Mouse (Mus musculus) E14TG2a.4 (cell line): ENCODE measurements around the gene Mtor.

ENCODE experiments used
- H3K27me3 ChIP-seq: 2 replicates; pipeline ENCODE4 v1.6.1; 2014; ENCODE audit warnings: low read length, control low read depth; ENCODE audit not compliant: insufficient read depth
- H3K36me3 ChIP-seq: 2 replicates; pipeline ENCODE4 v1.6.1; 2014; ENCODE audit warnings: low read length, control low read depth; ENCODE audit not compliant: insufficient read depth
- H3K4me1 ChIP-seq: replicated peaks from 2 replicates; pipeline ENCODE4 v1.6.1; 2014; ENCODE audit warnings: low read depth, low read length, control low read depth
- H3K4me3 ChIP-seq: replicated peaks from 2 replicates; pipeline ENCODE4 v1.5.1; 2014; ENCODE audit warnings: mild to moderate bottlenecking, low read length
- H3K9me3 ChIP-seq: 2 replicates; pipeline ENCODE4 v1.6.1; 2014; ENCODE audit warnings: low read length, control low read depth
- CTCF ChIP-seq: conservative IDR thresholded peaks from 2 replicates; pipeline ENCODE4 v1.5.1; 2014; ENCODE audit warnings: low read length
- NANOG ChIP-seq: IDR thresholded peaks from 2 replicates; pipeline ENCODE4 v1.6.1; 2014; ENCODE audit warnings: borderline replicate concordance, low read length, mixed read lengths
- POU5F1 ChIP-seq: IDR thresholded peaks from 2 replicates; pipeline ENCODE4 v1.6.1; 2014; ENCODE audit warnings: low read length, borderline replicate concordance

The Mtor gene

GRCm38 (mm10) chr4:148535876-148536275, 87.5 kb downstream of the Mtor start:
- no peak for TF ChIP-seq NANOG
- TF ChIP-seq POU5F1 = no peak
- no peak for TF ChIP-seq CTCF
- no peaks in the 10 kb centered on the region for H3K4me1 ChIP-seq
- H3K27me3 ChIP-seq = no peaks in the 10 kb centered on the region
- no peaks in the 10 kb centered on the region for H3K9me3 ChIP-seq
- no peak overlapping the region for H3K4me3 ChIP-seq
- peaks cover 100% of the 10 kb centered on the region for H3K36me3 ChIP-seq

DNA sequence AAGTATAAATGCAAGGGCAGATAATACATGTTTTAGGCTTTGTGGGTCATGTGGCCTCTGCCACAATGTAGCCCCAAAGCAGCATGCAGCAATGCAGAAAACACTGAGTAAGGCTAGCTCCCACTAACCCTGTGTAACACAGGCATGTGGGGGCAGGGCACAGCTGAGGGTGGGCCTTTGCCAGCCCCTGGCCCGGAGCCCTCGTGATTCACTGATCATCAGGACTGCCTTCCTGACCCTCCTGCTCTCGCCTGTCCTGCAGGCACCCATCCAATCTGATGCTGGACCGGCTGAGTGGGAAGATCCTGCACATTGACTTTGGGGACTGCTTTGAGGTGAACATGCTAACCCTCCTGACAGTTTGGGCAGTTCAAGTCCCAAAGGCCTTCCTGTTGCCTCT, 100.7 kb downstream of the Mtor start:
- TF ChIP-seq CTCF (no peak), NANOG (no peak), POU5F1 (no peak)
- Histone ChIP-seq H3K27me3 (no peaks in the 10 kb centered on the region), H3K36me3 (peaks cover 92% of the 10 kb centered on the region), H3K9me3 (no peaks in the 10 kb centered on the region), H3K4me3 (no peak overlapping the region), H3K4me1 (no peaks in the 10 kb centered on the region)

DNA sequence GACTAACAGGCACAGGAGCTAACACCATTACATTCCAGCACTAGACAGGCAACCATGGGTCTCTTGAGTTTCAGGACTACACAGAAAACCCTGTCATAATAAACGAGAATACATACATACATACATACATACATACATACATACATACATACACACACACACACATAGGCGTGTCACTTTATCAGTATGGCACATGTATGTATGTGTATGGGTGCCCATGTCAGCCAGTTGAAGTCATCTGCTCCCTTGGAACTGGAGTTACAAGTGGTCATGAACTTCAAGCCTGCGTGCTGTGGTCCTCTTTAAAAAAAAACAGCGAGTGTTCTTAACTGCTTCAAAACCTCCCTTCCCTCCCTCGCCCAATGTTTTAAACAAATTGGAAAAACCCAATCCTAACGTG, 109.4 kb downstream of the Mtor start:
- Histone ChIP-seq H3K4me3 (peak overlapping the region; percentile 88), H3K9me3 (no peaks in the 10 kb centered on the region), H3K4me1 (peaks cover 31% of the 10 kb centered on the region), H3K36me3 (peaks cover 70% of the 10 kb centered on the region), H3K27me3 (no peaks in the 10 kb centered on the region)
- TF ChIP-seq POU5F1 = no peak
- TF ChIP-seq CTCF = no peak
- TF ChIP-seq NANOG = no peak

DNA sequence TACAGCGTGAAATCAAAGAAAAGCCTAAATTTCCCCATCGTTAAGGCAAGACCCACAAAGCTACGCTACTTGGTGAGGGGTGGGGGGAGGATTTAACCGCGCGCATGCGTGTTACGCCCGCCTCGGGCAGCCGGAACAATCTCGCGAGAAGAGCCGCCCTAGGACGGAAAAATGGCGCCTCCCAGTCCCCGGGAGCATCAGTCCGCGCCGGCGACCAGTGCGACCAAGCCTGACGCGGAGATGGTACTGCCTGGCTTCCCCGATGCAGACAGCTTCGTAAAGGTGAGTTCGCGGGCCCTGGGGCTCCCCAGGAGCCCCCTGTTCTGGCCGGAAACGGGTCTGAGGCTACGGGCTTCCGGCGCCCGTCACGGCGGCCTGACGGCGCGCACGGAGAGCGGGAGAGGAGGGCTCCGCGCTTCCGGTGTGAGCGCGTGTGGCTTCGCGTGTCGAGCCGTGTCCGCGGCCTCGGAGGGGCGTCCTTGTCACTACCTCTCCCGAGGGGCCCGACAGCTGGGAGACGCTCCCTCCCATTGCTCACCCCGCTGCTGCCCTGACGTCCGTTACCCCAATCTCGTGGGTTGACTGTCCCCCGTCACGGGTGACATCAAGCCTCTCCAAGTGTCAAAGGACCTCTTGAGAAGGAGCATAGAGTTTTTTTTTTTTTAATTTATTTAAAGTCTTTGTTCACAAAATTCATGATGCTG, 110.0 kb downstream of the Mtor start, which contains the start of gene Exosc10:
Gene Exosc10 (plus strand): TSS at position 133 of the 704 bp plus-strand sequence.
- Histone ChIP-seq H3K27me3 (no peaks in the 10 kb centered on the region), H3K9me3 (no peaks in the 10 kb centered on the region), H3K4me1 (peaks cover 38% of the 10 kb centered on the region), H3K4me3 (peak within 1 kb of the TSS; percentile 88), H3K36me3 (peaks cover 70% of the 10 kb centered on the region)
- TF ChIP-seq CTCF (no peak), NANOG (no peak), POU5F1 (no peak)

DNA sequence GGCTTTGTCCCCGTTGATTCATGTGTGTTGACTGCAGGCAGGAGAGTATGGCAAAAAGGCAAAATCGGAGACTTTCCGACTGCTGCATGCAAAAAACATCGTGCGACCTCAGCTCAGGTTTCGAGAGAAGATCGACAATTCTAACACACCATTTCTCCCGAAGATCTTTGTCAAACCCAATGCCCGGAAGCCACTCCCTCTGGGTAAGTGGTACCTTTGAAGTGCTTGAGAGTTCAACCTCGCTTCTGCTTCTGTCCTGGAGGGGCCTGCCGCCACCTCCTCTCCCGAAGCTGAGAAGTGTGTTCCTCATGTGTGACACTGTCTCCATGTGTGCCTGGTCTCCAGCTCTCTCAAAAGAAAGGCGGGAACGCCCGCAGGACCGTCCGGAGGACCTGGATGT, 114.3 kb downstream of the Mtor start:
- Histone ChIP-seq H3K9me3 (no peaks in the 10 kb centered on the region), H3K4me3 (0 out of 2 replicates have a peak overlapping the region, but pooled peaks have one; percentile 24), H3K27me3 (no peaks in the 10 kb centered on the region), H3K36me3 (peaks cover 77% of the 10 kb centered on the region), H3K4me1 (peaks cover 37% of the 10 kb centered on the region)
- TF ChIP-seq CTCF = no peak
- no peak for TF ChIP-seq POU5F1
- TF ChIP-seq NANOG = no peak

GRCm38 (mm10) chr4:148563595-148563994, 115.2 kb downstream of the Mtor start:
- H3K4me3 ChIP-seq = no peak overlapping the region
- H3K9me3 ChIP-seq = no peaks in the 10 kb centered on the region
- H3K36me3 ChIP-seq = peaks cover 86% of the 10 kb centered on the region
- TF ChIP-seq NANOG (no peak), POU5F1 (no peak), CTCF (no peak)
- H3K4me1 ChIP-seq = peaks cover 32% of the 10 kb centered on the region
- no peaks in the 10 kb centered on the region for H3K27me3 ChIP-seq

GRCm38 (mm10) chr4:148570138-148570537, 121.7 kb downstream of the Mtor start:
- no peak overlapping the region for H3K4me3 ChIP-seq
- H3K36me3 ChIP-seq = peaks cover 96% of the 10 kb centered on the region
- no peaks in the 10 kb centered on the region for H3K9me3 ChIP-seq
- peaks cover 4% of the 10 kb centered on the region; the same call in 1 of the 2 replicates for H3K4me1 ChIP-seq
- H3K27me3 ChIP-seq = no peaks in the 10 kb centered on the region
- TF ChIP-seq POU5F1 = no peak
- no peak for TF ChIP-seq NANOG
- TF ChIP-seq CTCF = no peak

DNA sequence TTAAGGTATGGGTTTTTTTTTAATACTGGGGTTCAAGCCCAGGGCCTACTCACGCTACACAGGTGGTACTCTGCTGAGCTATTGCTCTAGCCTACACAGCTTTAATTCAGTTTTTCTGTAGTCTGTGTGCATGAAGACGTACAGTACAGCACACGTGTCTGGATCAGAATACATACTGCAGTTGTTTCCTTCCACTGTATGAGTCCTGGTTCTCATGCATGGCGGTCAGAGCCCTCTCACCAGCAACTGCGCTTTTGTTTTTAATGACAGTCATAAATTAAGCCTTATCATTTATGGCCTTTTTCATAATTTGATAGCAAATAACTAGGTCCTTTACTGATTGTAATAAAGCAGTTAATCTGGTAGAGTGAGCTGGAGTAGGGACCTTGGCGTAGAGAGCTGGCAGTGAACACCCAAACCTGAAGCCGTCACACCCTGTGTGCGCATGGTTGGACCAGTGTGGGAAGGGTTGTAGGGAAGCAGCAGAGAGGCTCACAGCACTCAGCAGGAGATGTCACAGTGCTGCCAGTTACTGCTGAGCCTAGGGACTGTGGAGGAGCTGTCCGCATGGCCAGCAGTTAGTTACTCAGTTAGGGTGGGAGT, 122.4 kb downstream of the Mtor start:
- peaks cover 96% of the 10 kb centered on the region for H3K36me3 ChIP-seq
- peaks cover 4% of the 10 kb centered on the region; the same call in 1 of the 2 replicates for H3K4me1 ChIP-seq
- no peak for TF ChIP-seq CTCF
- no peak for TF ChIP-seq POU5F1
- TF ChIP-seq NANOG = no peak
- no peaks in the 10 kb centered on the region for H3K27me3 ChIP-seq
- no peak overlapping the region for H3K4me3 ChIP-seq
- no peaks in the 10 kb centered on the region for H3K9me3 ChIP-seq

GRCm38 (mm10) chr4:148573222-148573621, 124.8 kb downstream of the Mtor start:
- Histone ChIP-seq H3K4me3 (no peak overlapping the region), H3K9me3 (no peaks in the 10 kb centered on the region), H3K4me1 (peaks cover 12% of the 10 kb centered on the region), H3K27me3 (no peaks in the 10 kb centered on the region), H3K36me3 (peaks cover 97% of the 10 kb centered on the region)
- no peak for TF ChIP-seq CTCF
- TF ChIP-seq POU5F1 = no peak
- TF ChIP-seq NANOG = no peak
